8 mouse cellular contexts compared by ENCODE assay signal in genomic region chr8:75109236-75109967, GRCm38 (mm10). TPM values are rescaled to one million over a fixed set of nuclear protein-coding genes. Genes with fewer than 3 reads are reported as not detected.
DNase-seq lines count a peak whose midpoint lies in the region; ATAC-seq and TF ChIP-seq lines count a peak whose summit lies in the region.

Gene Mcm5, plus strand, starts transcription at chr8:75109569.

- ATAC-seq in embryonic facial prominence, embryonic 15.5 days (ENCODE audit: insufficient number of reproducible peaks, low FRiP score, low TSS enrichment, low read depth): peak; percentile 98
- ATAC-seq in limb, embryonic 14.5 days (ENCODE audit: low FRiP score, low read depth): peak; percentile 98
- ATAC-seq in midbrain, postnatal 0 days (ENCODE audit: low FRiP score): peak; percentile 99

- TF ChIP-seq POLR2A in bone marrow, adult 2 months (IDR thresholded peaks at IDR 0.05; ENCODE audit: borderline replicate concordance, control insufficient read depth, low read depth, low read length): peak; percentile 45; the same call in 1 of the 2 replicates
- peak; percentile 45; the same call in 1 of the 2 replicates for TF ChIP-seq POLR2A in limb, embryonic 14.5 days (IDR thresholded peaks at IDR 0.05; ENCODE audit: borderline replicate concordance, extremely low read depth, insufficient read depth, insufficient read length)

- peak within 1 kb of the TSS; percentile 91 for H3K4me3 ChIP-seq in bone marrow, adult 2 months (replicated peaks; ENCODE audit: control insufficient read depth, low read depth, low read length)
- H3K4me3 ChIP-seq in embryonic facial prominence, embryonic 15.5 days (replicated peaks): peak within 1 kb of the TSS; percentile 82
- peak within 1 kb of the TSS; percentile 76 for H3K4me3 ChIP-seq in limb, embryonic 14.5 days (replicated peaks; ENCODE audit: low read length)
- H3K4me3 ChIP-seq in midbrain, postnatal 0 days (ENCODE audit: low read depth, low read length): peak within 1 kb of the TSS; percentile 74

- no peak for TF ChIP-seq CTCF in bone marrow, adult 2 months (IDR thresholded peaks at IDR 0.05; ENCODE audit: control insufficient read depth, insufficient read depth, low read length)
- TF ChIP-seq CTCF in midbrain, postnatal 0 days (IDR thresholded peaks at IDR 0.05): no peak

- no peaks in the 10 kb centered on the region for H3K9me3 ChIP-seq in embryonic facial prominence, embryonic 15.5 days (replicated peaks)
- H3K9me3 ChIP-seq in limb, embryonic 14.5 days (ENCODE audit: control insufficient read depth, low read length): no peaks in the 10 kb centered on the region
- H3K9me3 ChIP-seq in midbrain, postnatal 0 days (ENCODE audit: low read length): no peaks in the 10 kb centered on the region

- peak within 1 kb of the TSS; percentile 85 for H3K4me2 ChIP-seq in embryonic facial prominence, embryonic 15.5 days (replicated peaks)
- peak within 1 kb of the TSS; percentile 85 for H3K4me2 ChIP-seq in limb, embryonic 14.5 days (replicated peaks; ENCODE audit: low read depth, low read length, severe bottlenecking)
- peak within 1 kb of the TSS; percentile 92 for H3K4me2 ChIP-seq in midbrain, postnatal 0 days (ENCODE audit: low read depth, low read length, poor library complexity, severe bottlenecking)

- H3K4me1 ChIP-seq in bone marrow, adult 2 months (ENCODE audit: control insufficient read depth, insufficient read depth, low read length): peaks cover 3% of the 10 kb centered on the region; the same call in 1 of the 2 replicates
- H3K4me1 ChIP-seq in embryonic facial prominence, embryonic 15.5 days: peaks cover 21% of the 10 kb centered on the region
- H3K4me1 ChIP-seq in limb, embryonic 14.5 days (ENCODE audit: control insufficient read depth, insufficient read depth, low read length): peaks cover 16% of the 10 kb centered on the region
- H3K4me1 ChIP-seq in midbrain, postnatal 0 days (ENCODE audit: insufficient read depth, low read length): peaks cover 6% of the 10 kb centered on the region; the same call in 1 of the 2 replicates

- under 1% methylated on average over 59 of the region's 59 CpGs for WGBS in bone marrow, adult 2 months
- WGBS in embryonic facial prominence, embryonic 15.5 days: under 1% methylated on average over 59 of the region's 59 CpGs
- 2% methylated on average over 56 of the region's 59 CpGs for WGBS in limb, embryonic 14.5 days
- WGBS in midbrain, postnatal 0 days: under 1% methylated on average over 59 of the region's 59 CpGs

- H3K36me3 ChIP-seq in embryonic facial prominence, embryonic 15.5 days: peaks cover 34% of the 10 kb centered on the region
- peaks cover 33% of the 10 kb centered on the region for H3K36me3 ChIP-seq in limb, embryonic 14.5 days (ENCODE audit: control insufficient read depth, insufficient read depth, low read length)
- peaks cover 10% of the 10 kb centered on the region for H3K36me3 ChIP-seq in midbrain, postnatal 0 days (ENCODE audit: insufficient read depth, low read length)

- H3K9ac ChIP-seq in embryonic facial prominence, embryonic 15.5 days: peak within 1 kb of the TSS; percentile 70
- peak within 1 kb of the TSS; percentile 80 for H3K9ac ChIP-seq in limb, embryonic 14.5 days (ENCODE audit: low read depth, low read length, severe bottlenecking)
- H3K9ac ChIP-seq in midbrain, postnatal 0 days (replicated peaks; ENCODE audit: low read length, poor library complexity, severe bottlenecking): peak within 1 kb of the TSS; percentile 64

- peak within 1 kb of the TSS; percentile 58 for H3K27ac ChIP-seq in bone marrow, adult 2 months (ENCODE audit: control insufficient read depth, insufficient read depth, low read depth, low read length, poor library complexity)
- H3K27ac ChIP-seq in embryonic facial prominence, embryonic 15.5 days (replicated peaks): peak within 1 kb of the TSS; percentile 88
- peak within 1 kb of the TSS; percentile 91 for H3K27ac ChIP-seq in limb, embryonic 14.5 days (replicated peaks; ENCODE audit: low read depth, low read length)
- peak within 1 kb of the TSS; percentile 74 for H3K27ac ChIP-seq in midbrain, postnatal 0 days (ENCODE audit: low read depth, low read length)

- H3K27me3 ChIP-seq in embryonic facial prominence, embryonic 15.5 days: no peaks in the 10 kb centered on the region
- H3K27me3 ChIP-seq in limb, embryonic 14.5 days (ENCODE audit: control insufficient read depth, insufficient read depth, low read length): no peaks in the 10 kb centered on the region
- no peaks in the 10 kb centered on the region for H3K27me3 ChIP-seq in midbrain, postnatal 0 days (ENCODE audit: insufficient read depth, low read length)

- peak; percentile 99 for DNase-seq in 416B (ENCODE audit: low read depth)
- DNase-seq in heart, adult 8-10 months (ENCODE audit: low spot score): peak; percentile 99
- peak; percentile 100 for DNase-seq in kidney, adult 9 months
- peak; percentile 100 for DNase-seq in limb, embryonic 14.5 days (ENCODE audit: low spot score)
- peak; percentile 100 for DNase-seq in midbrain, postnatal 0 days (ENCODE audit: low spot score)
- peak; percentile 98 to 99 for DNase-seq in spleen, postnatal 14 days (ENCODE audit: low spot score in 2 of 2)

RNA-seq across cellular contexts. Expression of gene Mcm5, which starts in this region (rescaled TPM):
- 115 and 116 TPM in 2 replicates for polyA plus RNA-seq in bone marrow, adult 2 months (2011; ENCODE audit: insufficient read depth, insufficient read length, low replicate concordance, missing spikeins)
- 123 and 124 TPM in 2 replicates for polyA plus RNA-seq in embryonic facial prominence, embryonic 15.5 days (2015; fragmentation: Nextera tagmentation; extraction: Ambion mirVana)
- 1 to 10 TPM; 3.6 to 4.1 (median 4.0) TPM for total RNA-seq in heart, adult 8-10 months (2022)
- polyA plus RNA-seq in limb, embryonic 14.5 days (2012; rRNA removed): 157 and 159 TPM in 2 replicates
- 125 and 127 TPM in 2 replicates for polyA plus RNA-seq in limb, embryonic 14.5 days (2014; fragmentation: Nextera tagmentation; extraction: Ambion mirVana)
- 17.8 and 18.3 TPM in 2 replicates for total RNA-seq in midbrain, postnatal 0 days (2014; rRNA removed)
- polyA plus RNA-seq in midbrain, postnatal 0 days (2015; fragmentation: Nextera tagmentation; extraction: Ambion mirVana): 13.7 and 15.1 TPM in 2 replicates

Comparison
In these comparisons a context has a peak if more than half of its experiments do, and no peak if none do; other contexts are left out.
1. Peak in every context shown above with its lines: DNase-seq, ATAC-seq, H3K4me3 ChIP-seq and H3K27ac ChIP-seq.